In the genomic region with DNA sequence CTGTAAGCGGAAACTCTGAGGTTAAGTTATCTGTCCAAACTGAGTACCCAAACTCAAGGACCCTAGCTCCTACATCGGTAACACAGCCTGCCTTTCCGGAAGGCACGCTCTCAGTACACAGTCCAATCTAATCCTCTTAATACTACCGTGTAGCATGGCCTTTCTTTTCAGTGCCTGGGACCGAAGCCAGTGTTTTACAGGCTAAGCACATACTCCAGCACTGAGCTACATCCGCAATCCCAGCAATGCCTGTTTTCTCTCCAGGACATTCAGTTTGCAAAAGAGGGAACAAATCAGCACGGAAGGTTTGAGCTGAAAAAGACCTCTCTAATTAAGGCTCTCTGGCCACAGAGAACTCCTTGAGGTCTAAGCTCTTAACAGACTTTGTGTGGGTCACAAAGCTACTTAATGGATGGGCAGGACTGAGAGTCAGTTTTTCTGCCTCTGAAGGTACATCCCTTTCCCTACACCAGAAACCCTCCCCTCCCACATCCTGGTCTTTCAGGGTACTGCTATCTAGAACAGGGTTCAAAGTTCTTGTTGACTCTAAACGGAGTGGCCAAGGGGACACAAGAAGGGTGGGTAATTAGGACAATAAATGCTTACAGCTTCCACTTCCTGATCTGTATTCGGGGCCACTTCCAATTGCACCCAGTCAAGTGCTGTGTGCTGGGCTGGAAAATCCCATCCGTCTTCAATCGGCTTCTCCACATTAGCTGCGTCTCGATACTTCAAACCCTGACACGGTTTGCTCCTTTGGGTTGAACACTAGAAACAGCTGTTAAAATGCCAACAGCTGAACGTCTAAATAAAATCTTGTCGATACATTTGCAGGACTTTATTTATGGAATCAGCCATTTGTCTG, we compare ENCODE assay signal across 11 mouse cellular contexts. TPM values are rescaled to one million over a fixed set of nuclear protein-coding genes. Genes with fewer than 3 reads are reported as not detected.
A peak's percentile ranks its signal among the peaks of the same experiment; 100 is the strongest.
DNase-seq lines count a peak whose midpoint lies in the region; ATAC-seq and TF ChIP-seq lines count a peak whose summit lies in the region.
"Had no signal": no experiment of that assay in that cellular context is flagged by ENCODE, and none has a peak within 500 bp of the region (broad histone marks: within the 10 kb centered on the region; RNA-seq: fewer than 3 reads in every experiment).

No protein-coding gene starts in this region.

- no peaks in the 10 kb centered on the region; the same call in 1 of the 2 replicates for H3K4me1 ChIP-seq in liver, embryonic 12.5 days
- H3K4me1 ChIP-seq in liver, embryonic 11.5 days (replicated peaks; ENCODE audit: control insufficient read depth, insufficient read depth, low read length) = no peaks in the 10 kb centered on the region; the same call in 1 of the 2 replicates
- H3K4me1 ChIP-seq in forebrain, embryonic 12.5 days = peaks cover 20% of the 10 kb centered on the region
- H3K4me1 ChIP-seq in intestine, embryonic 15.5 days (replicated peaks) = no peaks in the 10 kb centered on the region
- no peaks in the 10 kb centered on the region for H3K4me1 ChIP-seq in olfactory bulb, adult 2 months (ENCODE audit: control insufficient read depth, insufficient read depth, low read length)
- peaks cover 4% of the 10 kb centered on the region for H3K4me1 ChIP-seq in thymus, adult 2 months (replicated peaks; ENCODE audit: control insufficient read depth, insufficient read depth, low read length)
- H3K4me1 ChIP-seq: heart, embryonic 13.5 days had no signal

- DNase-seq in liver, embryonic 11.5 days (ENCODE audit: low spot score) = no peak
- DNase-seq in spleen, adult 12 weeks (ENCODE audit: low spot score) = no peak
- DNase-seq in thymus, adult 2 months = no peak
- DNase-seq: cerebellum, postnatal 36 days; kidney, adult 11 months; lung, adult 2 months had no signal

- no peak overlapping the region for H3K4me2 ChIP-seq in liver, embryonic 12.5 days
- H3K4me2 ChIP-seq in liver, embryonic 11.5 days = no peak overlapping the region
- H3K4me2 ChIP-seq in forebrain, embryonic 12.5 days = no peak overlapping the region
- peak overlapping the region; percentile 34 for H3K4me2 ChIP-seq in intestine, embryonic 15.5 days (replicated peaks)
- H3K4me2 ChIP-seq: heart, embryonic 13.5 days had no signal

- no peaks in the 10 kb centered on the region for H3K9me3 ChIP-seq in liver, embryonic 12.5 days (replicated peaks)
- no peaks in the 10 kb centered on the region for H3K9me3 ChIP-seq in liver, embryonic 11.5 days (ENCODE audit: control insufficient read depth, low read length)
- H3K9me3 ChIP-seq in forebrain, embryonic 12.5 days = no peaks in the 10 kb centered on the region
- H3K9me3 ChIP-seq in intestine, embryonic 15.5 days = no peaks in the 10 kb centered on the region
- H3K9me3 ChIP-seq: heart, embryonic 13.5 days had no signal

- TF ChIP-seq CTCF in olfactory bulb, adult 2 months (IDR thresholded peaks at IDR 0.05; ENCODE audit: insufficient read depth, low read depth, low read length) = no peak
- TF ChIP-seq CTCF in thymus, adult 2 months (IDR thresholded peaks at IDR 0.05; ENCODE audit: borderline replicate concordance, control insufficient read depth, extremely low read depth, insufficient read depth, low read length, poor library complexity) = no peak

- no peaks in the 10 kb centered on the region for H3K27me3 ChIP-seq in liver, embryonic 12.5 days (replicated peaks)
- no peaks in the 10 kb centered on the region for H3K27me3 ChIP-seq in liver, embryonic 11.5 days (replicated peaks; ENCODE audit: control insufficient read depth, insufficient read depth, low read length)
- H3K27me3 ChIP-seq in forebrain, embryonic 12.5 days = peaks cover 4% of the 10 kb centered on the region; the same call in 1 of the 2 replicates
- H3K27me3 ChIP-seq in intestine, embryonic 15.5 days (replicated peaks) = no peaks in the 10 kb centered on the region
- no peaks in the 10 kb centered on the region for H3K27me3 ChIP-seq in thymus, adult 2 months (ENCODE audit: control insufficient read depth, insufficient read depth, low read length)
- H3K27me3 ChIP-seq: heart, embryonic 13.5 days had no signal

- no peak for TF ChIP-seq POLR2A in olfactory bulb, adult 2 months (IDR thresholded peaks at IDR 0.05; ENCODE audit: insufficient read depth, low read depth, low read length)
- TF ChIP-seq POLR2A in thymus, adult 2 months (IDR thresholded peaks at IDR 0.05; ENCODE audit: control insufficient read depth, extremely low read depth, insufficient read depth, low read length, poor library complexity) = no peak

- H3K36me3 ChIP-seq in liver, embryonic 12.5 days = no peaks in the 10 kb centered on the region
- H3K36me3 ChIP-seq in liver, embryonic 11.5 days (ENCODE audit: control insufficient read depth, insufficient read depth, low read length) = no peaks in the 10 kb centered on the region
- no peaks in the 10 kb centered on the region for H3K36me3 ChIP-seq in forebrain, embryonic 12.5 days (replicated peaks)
- H3K36me3 ChIP-seq in intestine, embryonic 15.5 days = no peaks in the 10 kb centered on the region
- H3K36me3 ChIP-seq in thymus, adult 2 months (ENCODE audit: control insufficient read depth, insufficient read depth, low read length) = no peaks in the 10 kb centered on the region
- H3K36me3 ChIP-seq: heart, embryonic 13.5 days had no signal

- no peak overlapping the region for H3K4me3 ChIP-seq in liver, embryonic 12.5 days
- H3K4me3 ChIP-seq in liver, embryonic 11.5 days (ENCODE audit: low read depth, low read length) = no peak overlapping the region
- no peak overlapping the region for H3K4me3 ChIP-seq in forebrain, embryonic 12.5 days (replicated peaks)
- no peak overlapping the region for H3K4me3 ChIP-seq in intestine, embryonic 15.5 days (replicated peaks)
- H3K4me3 ChIP-seq in olfactory bulb, adult 2 months (ENCODE audit: insufficient read depth, low read depth, low read length) = no peak overlapping the region
- no peak overlapping the region for H3K4me3 ChIP-seq in thymus, adult 2 months (ENCODE audit: control insufficient read depth, insufficient read depth, low read length)
- H3K4me3 ChIP-seq: heart, embryonic 13.5 days had no signal

- H3K27ac ChIP-seq in liver, embryonic 12.5 days = no peak overlapping the region
- H3K27ac ChIP-seq in liver, embryonic 11.5 days (ENCODE audit: low read depth, low read length) = no peak overlapping the region
- 0 out of 2 replicates have a peak overlapping the region, but pooled peaks have one; percentile 11 for H3K27ac ChIP-seq in forebrain, embryonic 12.5 days
- peak overlapping the region; percentile 76 for H3K27ac ChIP-seq in intestine, embryonic 15.5 days
- peak overlapping the region; percentile 68 for H3K27ac ChIP-seq in olfactory bulb, adult 2 months (ENCODE audit: insufficient read depth, low read depth, low read length)
- H3K27ac ChIP-seq in thymus, adult 2 months (ENCODE audit: control insufficient read depth, insufficient read depth, low read length) = no peak overlapping the region
- H3K27ac ChIP-seq: heart, embryonic 13.5 days had no signal

- ATAC-seq in liver, embryonic 12.5 days = 0 out of 2 replicates have a peak, but pooled peaks have one; percentile 18
- ATAC-seq in liver, embryonic 11.5 days (replicated peaks; ENCODE audit: low FRiP score) = no peak; the same call in 1 of the 2 replicates
- ATAC-seq in forebrain, embryonic 12.5 days (ENCODE audit: low FRiP score) = no peak
- peak; percentile 97 for ATAC-seq in intestine, embryonic 15.5 days

- H3K9ac ChIP-seq in liver, embryonic 12.5 days = no peak overlapping the region
- no peak overlapping the region for H3K9ac ChIP-seq in liver, embryonic 11.5 days (ENCODE audit: low read depth, low read length)
- no peak overlapping the region for H3K9ac ChIP-seq in forebrain, embryonic 12.5 days
- no peak overlapping the region for H3K9ac ChIP-seq in intestine, embryonic 15.5 days
- H3K9ac ChIP-seq: heart, embryonic 13.5 days had no signal

- WGBS in liver, embryonic 12.5 days (ENCODE audit: insufficient replicate concordance) = 70% methylated on average over 17 of the region's 17 CpGs
- 75% methylated on average over 17 of the region's 17 CpGs for WGBS in liver, embryonic 11.5 days
- WGBS in forebrain, embryonic 12.5 days = 40% methylated on average over 17 of the region's 17 CpGs
- WGBS in intestine, embryonic 15.5 days = 48% methylated on average over 17 of the region's 17 CpGs
- WGBS in olfactory bulb, adult 2 months = 48% methylated on average over 17 of the region's 17 CpGs
- WGBS in thymus, adult 2 months = 92% methylated on average over 17 of the region's 17 CpGs

RNA-seq across cellular contexts. Expression of a gene that starts 12.4 kb away (rescaled TPM):
- polyA plus RNA-seq in liver, embryonic 12.5 days (2016; fragmentation: Nextera tagmentation; extraction: Ambion mirVana) = 14.3 and 14.6 TPM in 2 replicates
- 22.3 and 24.2 TPM in 2 replicates for polyA plus RNA-seq in liver, embryonic 11.5 days (2014; fragmentation: Nextera tagmentation; extraction: Ambion mirVana)
- polyA plus RNA-seq in forebrain, embryonic 12.5 days (2016; fragmentation: Nextera tagmentation; extraction: Ambion mirVana) = 16.1 and 17.7 TPM in 2 replicates
- polyA plus RNA-seq in intestine, embryonic 15.5 days (2015; fragmentation: Nextera tagmentation; extraction: Ambion mirVana) = 66.4 and 72.6 TPM in 2 replicates
- polyA plus RNA-seq in olfactory bulb, adult 2 months (2012; ENCODE audit: insufficient read depth, insufficient read length, low replicate concordance, missing spikeins) = not detected in 2 replicates
- polyA plus RNA-seq in thymus, adult 2 months (2012; rRNA removed) = 18.2 and 23.1 TPM in 2 replicates

RNA-seq across cellular contexts. Expression of a gene that starts 13.0 kb away (rescaled TPM):
- not detected in 2 replicates for polyA plus RNA-seq in liver, embryonic 12.5 days (2016; fragmentation: Nextera tagmentation; extraction: Ambion mirVana)
- polyA plus RNA-seq in liver, embryonic 11.5 days (2014; fragmentation: Nextera tagmentation; extraction: Ambion mirVana) = not detected in 2 replicates
- polyA plus RNA-seq in forebrain, embryonic 12.5 days (2016; fragmentation: Nextera tagmentation; extraction: Ambion mirVana) = not detected in 2 replicates
- polyA plus RNA-seq in intestine, embryonic 15.5 days (2015; fragmentation: Nextera tagmentation; extraction: Ambion mirVana) = not detected in 2 replicates
- not detected in 2 replicates for polyA plus RNA-seq in olfactory bulb, adult 2 months (2012; ENCODE audit: insufficient read depth, insufficient read length, low replicate concordance, missing spikeins)
- polyA plus RNA-seq in thymus, adult 2 months (2012; rRNA removed) = 1.5 TPM in 1 of 2 replicates, not detected in the other
- polyA plus RNA-seq: heart, embryonic 13.5 days; lung, adult 2 months had no signal

Comparison
In these comparisons a context has a peak if more than half of its experiments do, and no peak if none do; other contexts are left out.
1. ATAC-seq: peak in liver, embryonic 12.5 days (single experiment) and intestine, embryonic 15.5 days (single experiment); none in liver, embryonic 11.5 days (single experiment) and forebrain, embryonic 12.5 days (single experiment).
2. H3K27ac ChIP-seq: peak in forebrain, embryonic 12.5 days (single experiment), intestine, embryonic 15.5 days (single experiment) and olfactory bulb, adult 2 months (single experiment); none in liver, embryonic 12.5 days (single experiment), liver, embryonic 11.5 days (single experiment) and thymus, adult 2 months (single experiment).